Mouse (Mus musculus): ENCODE data around the gene Nln. TPM values are rescaled to one million over a fixed set of nuclear protein-coding genes. Genes with fewer than 3 reads are reported as not detected.

The Nln gene
- polyA plus RNA-seq, 2 experiments, result 5.3 to 13.7 TPM

GRCm38 (mm10) chr13:104060231-104060630, 49.2 kb downstream of the Nln start:
- Histone ChIP-seq H3K36me3 (replicated peaks; ENCODE audit: control insufficient read depth, insufficient read depth, low read depth) (no peaks in the 10 kb centered on the region), H3K9ac (replicated peaks) (no peak overlapping the region), H3K27me3 (ENCODE audit: control insufficient read depth, insufficient read depth, low read length) (no peaks in the 10 kb centered on the region), H3K9me3 (ENCODE audit: control insufficient read depth, low read length) (no peaks in the 10 kb centered on the region), H3K4me1 (replicated peaks; ENCODE audit: control insufficient read depth in 2 of 2, insufficient read depth in 2 of 2, low read length in 1 of 2) (peaks cover 0 to 1% of the 10 kb centered on the region in 2 experiments; a peak in 1 of 4 replicates), H3K4me3 (ENCODE audit: insufficient read depth in 1 of 2, low read depth in 2 of 2, low read length in 2 of 2) (no peak overlapping the region), H3K27ac (no peak overlapping the region), H3K4me2 (ENCODE audit: low read depth) (no peak overlapping the region)
- no peak for TF ChIP-seq CTCF (IDR thresholded peaks at IDR 0.05; ENCODE audit: low read depth)
- no peak for TF ChIP-seq EP300 (IDR thresholded peaks at IDR 0.05; ENCODE audit: low read depth)
- ATAC-seq (ENCODE audit: insufficient read depth) (no peak), DNase-seq (ENCODE audit: low read depth in 3 of 3, low spot score in 3 of 3) (no peak)
- WGBS (ENCODE audit: insufficient replicate concordance), result 75% methylated on average over 1 of the region's 1 CpGs

GRCm38 (mm10) chr13:104059536-104059935, 49.9 kb downstream of the Nln start:
- Histone ChIP-seq H3K27me3 (ENCODE audit: control insufficient read depth, insufficient read depth, low read length) (no peaks in the 10 kb centered on the region), H3K4me1 (replicated peaks; ENCODE audit: control insufficient read depth in 2 of 2, insufficient read depth in 2 of 2, low read length in 1 of 2) (peaks cover 0 to 1% of the 10 kb centered on the region in 2 experiments; a peak in 1 of 4 replicates), H3K4me2 (ENCODE audit: low read depth) (no peak overlapping the region), H3K4me3 (ENCODE audit: insufficient read depth in 1 of 2, low read depth in 2 of 2, low read length in 2 of 2) (no peak overlapping the region), H3K36me3 (replicated peaks; ENCODE audit: control insufficient read depth, insufficient read depth, low read depth) (no peaks in the 10 kb centered on the region), H3K9ac (replicated peaks) (no peak overlapping the region), H3K27ac (no peak overlapping the region), H3K9me3 (ENCODE audit: control insufficient read depth, low read length) (no peaks in the 10 kb centered on the region)
- TF ChIP-seq CTCF (IDR thresholded peaks at IDR 0.05; ENCODE audit: low read depth) (no peak), EP300 (IDR thresholded peaks at IDR 0.05; ENCODE audit: low read depth) (no peak)
- ATAC-seq (ENCODE audit: insufficient read depth) (no peak), DNase-seq (ENCODE audit: low read depth in 3 of 3, low spot score in 3 of 3) (no peak)
- 38% methylated on average over 4 of the region's 4 CpGs for WGBS (ENCODE audit: insufficient replicate concordance)

GRCm38 (mm10) chr13:104058761-104059160, 50.7 kb downstream of the Nln start:
- Histone ChIP-seq H3K27ac (no peak overlapping the region), H3K9me3 (ENCODE audit: control insufficient read depth, low read length) (no peaks in the 10 kb centered on the region), H3K4me2 (ENCODE audit: low read depth) (no peak overlapping the region), H3K27me3 (ENCODE audit: control insufficient read depth, insufficient read depth, low read length) (no peaks in the 10 kb centered on the region), H3K36me3 (replicated peaks; ENCODE audit: control insufficient read depth, insufficient read depth, low read depth) (no peaks in the 10 kb centered on the region), H3K4me1 (replicated peaks; ENCODE audit: control insufficient read depth in 2 of 2, insufficient read depth in 2 of 2, low read length in 1 of 2) (peaks cover 0 to 1% of the 10 kb centered on the region in 2 experiments; a peak in 1 of 4 replicates), H3K9ac (replicated peaks) (no peak overlapping the region), H3K4me3 (ENCODE audit: insufficient read depth in 1 of 2, low read depth in 2 of 2, low read length in 2 of 2) (no peak overlapping the region)
- whole genome bisulfite sequencing (ENCODE audit: insufficient replicate concordance), result 80% methylated on average over 9 of the region's 9 CpGs
- no peak for DNase-seq (ENCODE audit: low read depth in 3 of 3, low spot score in 3 of 3)
- TF ChIP-seq CTCF (IDR thresholded peaks at IDR 0.05; ENCODE audit: low read depth) (no peak), EP300 (IDR thresholded peaks at IDR 0.05; ENCODE audit: low read depth) (no peak)
- no peak for ATAC-seq (ENCODE audit: insufficient read depth)

GRCm38 (mm10) chr13:104052271-104052753, 57.1 kb downstream of the Nln start:
- TF ChIP-seq CTCF (IDR thresholded peaks at IDR 0.05; ENCODE audit: low read depth) (no peak), EP300 (IDR thresholded peaks at IDR 0.05; ENCODE audit: low read depth) (no peak)
- DNase-seq (ENCODE audit: low read depth in 3 of 3, low spot score in 3 of 3), result no peak
- H3K27ac ChIP-seq, result no peak overlapping the region
- H3K4me1 ChIP-seq (replicated peaks; ENCODE audit: control insufficient read depth in 2 of 2, insufficient read depth in 2 of 2, low read length in 1 of 2), result no peaks in the 10 kb centered on the region
- no peaks in the 10 kb centered on the region for H3K9me3 ChIP-seq (ENCODE audit: control insufficient read depth, low read length)
- no peak overlapping the region for H3K4me2 ChIP-seq (ENCODE audit: low read depth)
- ATAC-seq (ENCODE audit: insufficient read depth), result no peak
- no peak overlapping the region for H3K9ac ChIP-seq (replicated peaks)
- no peaks in the 10 kb centered on the region for H3K27me3 ChIP-seq (ENCODE audit: control insufficient read depth, insufficient read depth, low read length)
- 79% methylated on average over 9 of the region's 9 CpGs for WGBS (ENCODE audit: insufficient replicate concordance)
- H3K4me3 ChIP-seq (ENCODE audit: insufficient read depth in 1 of 2, low read depth in 2 of 2, low read length in 2 of 2), result no peak overlapping the region
- no peaks in the 10 kb centered on the region for H3K36me3 ChIP-seq (replicated peaks; ENCODE audit: control insufficient read depth, insufficient read depth, low read depth)

GRCm38 (mm10) chr13:104048835-104049234, 60.6 kb downstream of the Nln start:
- ATAC-seq (ENCODE audit: insufficient read depth), result no peak
- peak; percentile 32; the same call in 1 of the 2 replicates for TF ChIP-seq CTCF (IDR thresholded peaks at IDR 0.05; ENCODE audit: low read depth)
- TF ChIP-seq EP300 (IDR thresholded peaks at IDR 0.05; ENCODE audit: low read depth), result no peak
- no peak for DNase-seq (ENCODE audit: low read depth in 3 of 3, low spot score in 3 of 3)
- H3K27ac ChIP-seq, result no peak overlapping the region
- 72% methylated on average over 3 of the region's 3 CpGs for WGBS (ENCODE audit: insufficient replicate concordance)
- no peaks in the 10 kb centered on the region for H3K27me3 ChIP-seq (ENCODE audit: control insufficient read depth, insufficient read depth, low read length)
- no peaks in the 10 kb centered on the region for H3K9me3 ChIP-seq (ENCODE audit: control insufficient read depth, low read length)
- H3K9ac ChIP-seq (replicated peaks), result no peak overlapping the region
- H3K4me3 ChIP-seq (ENCODE audit: insufficient read depth in 1 of 2, low read depth in 2 of 2, low read length in 2 of 2), result no peak overlapping the region
- H3K36me3 ChIP-seq (replicated peaks; ENCODE audit: control insufficient read depth, insufficient read depth, low read depth), result no peaks in the 10 kb centered on the region
- H3K4me2 ChIP-seq (ENCODE audit: low read depth), result no peak overlapping the region
- H3K4me1 ChIP-seq (replicated peaks; ENCODE audit: control insufficient read depth in 2 of 2, insufficient read depth in 2 of 2, low read length in 1 of 2), result peaks cover 0 to 6% of the 10 kb centered on the region in 2 experiments; a peak in 2 of 4 replicates
